Mouse (Mus musculus): ENCODE results near the gene Cblc.
A peak's percentile ranks its signal among the peaks of the same experiment; 100 is the strongest.

Cblc gene

GRCm38 (mm10) chr7:19779903-19780302 is 16.7 kb downstream of the Cblc start:
- H3K27me3 ChIP-seq (ENCODE audit: control insufficient read depth, insufficient read depth, low read length, poor library complexity, severe bottlenecking) = no peaks in the 10 kb centered on the region
- no peaks in the 10 kb centered on the region for H3K36me3 ChIP-seq (ENCODE audit: control insufficient read depth, insufficient read depth, low read length, poor library complexity, severe bottlenecking)
- DNase-seq (ENCODE audit: low read depth, low spot score) = no peak

GRCm38 (mm10) chr7:19778645-19779044 is 18.0 kb downstream of the Cblc start:
- no peaks in the 10 kb centered on the region for H3K36me3 ChIP-seq (ENCODE audit: control insufficient read depth, insufficient read depth, low read length, poor library complexity, severe bottlenecking)
- no peak for DNase-seq (ENCODE audit: low read depth, low spot score)
- no peaks in the 10 kb centered on the region for H3K27me3 ChIP-seq (ENCODE audit: control insufficient read depth, insufficient read depth, low read length, poor library complexity, severe bottlenecking)

GRCm38 (mm10) chr7:19777049-19777723 is 19.4 kb downstream of the Cblc start:
- Histone ChIP-seq H3K27me3 (ENCODE audit: control insufficient read depth, insufficient read depth, low read length, poor library complexity, severe bottlenecking) (no peaks in the 10 kb centered on the region), H3K36me3 (ENCODE audit: control insufficient read depth, insufficient read depth, low read length, poor library complexity, severe bottlenecking) (no peaks in the 10 kb centered on the region)
- no peak for DNase-seq (ENCODE audit: low read depth, low spot score)

- H3K36me3 ChIP-seq (ENCODE audit: control insufficient read depth, insufficient read depth, low read length, poor library complexity, severe bottlenecking) = no peaks in the 10 kb centered on the region
Measured at GRCm38 (mm10) chr7:19771682-19772081, 24.9 kb downstream of the Cblc start.

GRCm38 (mm10) chr7:19770984-19771391 is 25.6 kb downstream of the Cblc start, which contains the start of gene Bcam:
Gene Bcam (minus strand): TSS chr7:19771016.
- H3K36me3 ChIP-seq (ENCODE audit: control insufficient read depth, insufficient read depth, low read length, poor library complexity, severe bottlenecking) = no peaks in the 10 kb centered on the region
- H3K27me3 ChIP-seq (ENCODE audit: control insufficient read depth, insufficient read depth, low read length, poor library complexity, severe bottlenecking) = no peaks in the 10 kb centered on the region; the same call in 1 of the 2 replicates
- DNase-seq (ENCODE audit: low read depth, low spot score) = no peak

More at GRCm38 (mm10) chr7:19771682-19772081, 24.9 kb downstream of the Cblc start:
- H3K27me3 ChIP-seq (ENCODE audit: control insufficient read depth, insufficient read depth, low read length, poor library complexity, severe bottlenecking) = no peaks in the 10 kb centered on the region; the same call in 1 of the 2 replicates
- DNase-seq (ENCODE audit: low read depth, low spot score) = no peak

- Histone ChIP-seq H3K27me3 (ENCODE audit: control insufficient read depth, insufficient read depth, low read length, poor library complexity, severe bottlenecking) (no peaks in the 10 kb centered on the region; the same call in 1 of the 2 replicates), H3K36me3 (ENCODE audit: control insufficient read depth, insufficient read depth, low read length, poor library complexity, severe bottlenecking) (no peaks in the 10 kb centered on the region)
- DNase-seq (ENCODE audit: low read depth, low spot score) = peak; percentile 49
Measured at GRCm38 (mm10) chr7:19770375-19770754, 26.2 kb downstream of the Cblc start.

- no peak for DNase-seq (ENCODE audit: low read depth, low spot score)
- Histone ChIP-seq H3K36me3 (ENCODE audit: control insufficient read depth, insufficient read depth, low read length, poor library complexity, severe bottlenecking) (no peaks in the 10 kb centered on the region), H3K27me3 (ENCODE audit: control insufficient read depth, insufficient read depth, low read length, poor library complexity, severe bottlenecking) (no peaks in the 10 kb centered on the region; the same call in 1 of the 2 replicates)
Measured at GRCm38 (mm10) chr7:19769434-19770374, 26.9 kb downstream of the Cblc start.

GRCm38 (mm10) chr7:19769001-19769400 is 27.6 kb downstream of the Cblc start:
- DNase-seq (ENCODE audit: low read depth, low spot score) = no peak
- H3K36me3 ChIP-seq (ENCODE audit: control insufficient read depth, insufficient read depth, low read length, poor library complexity, severe bottlenecking) = no peaks in the 10 kb centered on the region

GRCm38 (mm10) chr7:19768251-19768650 is 28.4 kb downstream of the Cblc start:
- no peak for DNase-seq (ENCODE audit: low read depth, low spot score)
- Histone ChIP-seq H3K27me3 (ENCODE audit: control insufficient read depth, insufficient read depth, low read length, poor library complexity, severe bottlenecking) (no peaks in the 10 kb centered on the region; the same call in 1 of the 2 replicates), H3K36me3 (ENCODE audit: control insufficient read depth, insufficient read depth, low read length, poor library complexity, severe bottlenecking) (no peaks in the 10 kb centered on the region)

More at GRCm38 (mm10) chr7:19769001-19769400, 27.6 kb downstream of the Cblc start:
- no peaks in the 10 kb centered on the region; the same call in 1 of the 2 replicates for H3K27me3 ChIP-seq (ENCODE audit: control insufficient read depth, insufficient read depth, low read length, poor library complexity, severe bottlenecking)

GRCm38 (mm10) chr7:19764581-19764980 is 32.0 kb downstream of the Cblc start:
- H3K36me3 ChIP-seq (ENCODE audit: control insufficient read depth, insufficient read depth, low read length, poor library complexity, severe bottlenecking) = no peaks in the 10 kb centered on the region
- H3K27me3 ChIP-seq (ENCODE audit: control insufficient read depth, insufficient read depth, low read length, poor library complexity, severe bottlenecking) = no peaks in the 10 kb centered on the region; the same call in 1 of the 2 replicates
- DNase-seq (ENCODE audit: low read depth, low spot score) = no peak

GRCm38 (mm10) chr7:19763829-19764477 is 32.7 kb downstream of the Cblc start:
- Histone ChIP-seq H3K36me3 (ENCODE audit: control insufficient read depth, insufficient read depth, low read length, poor library complexity, severe bottlenecking) (no peaks in the 10 kb centered on the region), H3K27me3 (ENCODE audit: control insufficient read depth, insufficient read depth, low read length, poor library complexity, severe bottlenecking) (no peaks in the 10 kb centered on the region; the same call in 1 of the 2 replicates)
- no peak for DNase-seq (ENCODE audit: low read depth, low spot score)

GRCm38 (mm10) chr7:19762283-19762682 is 34.3 kb downstream of the Cblc start:
- Histone ChIP-seq H3K36me3 (ENCODE audit: control insufficient read depth, insufficient read depth, low read length, poor library complexity, severe bottlenecking) (no peaks in the 10 kb centered on the region), H3K27me3 (ENCODE audit: control insufficient read depth, insufficient read depth, low read length, poor library complexity, severe bottlenecking) (no peaks in the 10 kb centered on the region; the same call in 1 of the 2 replicates)
- DNase-seq (ENCODE audit: low read depth, low spot score) = no peak

GRCm38 (mm10) chr7:19760021-19760420 is 36.6 kb downstream of the Cblc start:
- no peaks in the 10 kb centered on the region for H3K36me3 ChIP-seq (ENCODE audit: control insufficient read depth, insufficient read depth, low read length, poor library complexity, severe bottlenecking)
- DNase-seq (ENCODE audit: low read depth, low spot score) = no peak
- H3K27me3 ChIP-seq (ENCODE audit: control insufficient read depth, insufficient read depth, low read length, poor library complexity, severe bottlenecking) = no peaks in the 10 kb centered on the region; the same call in 1 of the 2 replicates

GRCm38 (mm10) chr7:19758623-19759022 is 38.0 kb downstream of the Cblc start:
- no peaks in the 10 kb centered on the region for H3K36me3 ChIP-seq (ENCODE audit: control insufficient read depth, insufficient read depth, low read length, poor library complexity, severe bottlenecking)
- peaks cover 2% of the 10 kb centered on the region; the same call in 1 of the 2 replicates for H3K27me3 ChIP-seq (ENCODE audit: control insufficient read depth, insufficient read depth, low read length, poor library complexity, severe bottlenecking)
- no peak for DNase-seq (ENCODE audit: low read depth, low spot score)
